Mouse (Mus musculus): Measurements from ENCODE around the gene Srrd.

GRCm38 (mm10) chr5:112391002-112391401 lies 48.2 kb upstream of the Srrd start:
- no peak for TF ChIP-seq CTCF (IDR thresholded peaks at IDR 0.05; ENCODE audit: insufficient read depth, low read length)
- no peak for TF ChIP-seq POLR2A (IDR thresholded peaks at IDR 0.05; ENCODE audit: borderline replicate concordance, extremely low read depth, low read depth, low read length)
